Mouse (Mus musculus): ENCODE measurements around the gene Rbm44.
A peak's percentile ranks its signal among the peaks of the same experiment; 100 is the strongest.

Rbm44 gene

GRCm38 (mm10) chr1:91211099-91211498, 66.2 kb downstream of the Rbm44 start:
- DNase-seq = peak; percentile 17

GRCm38 (mm10) chr1:91211591-91212008, 66.7 kb downstream of the Rbm44 start:
- no peak for DNase-seq

- no peak for DNase-seq
These were observed 70.4 kb downstream of the Rbm44 start for GRCm38 (mm10) chr1:91215264-91215663.

- DNase-seq = peak; percentile 30
These were observed 71.1 kb downstream of the Rbm44 start for GRCm38 (mm10) chr1:91215981-91216380.

- no peak for DNase-seq
These were observed 71.8 kb downstream of the Rbm44 start for GRCm38 (mm10) chr1:91216504-91217267.

- DNase-seq = no peak
These were observed 74.9 kb downstream of the Rbm44 start for GRCm38 (mm10) chr1:91219641-91220321.

- no peak for DNase-seq
These were observed 75.4 kb downstream of the Rbm44 start for GRCm38 (mm10) chr1:91220322-91220672.

All from cerebellum, adult 9-11 months (tissue).